Mouse (Mus musculus): ENCODE results near the gene Srgap2.

Gene Srgap2

DNA sequence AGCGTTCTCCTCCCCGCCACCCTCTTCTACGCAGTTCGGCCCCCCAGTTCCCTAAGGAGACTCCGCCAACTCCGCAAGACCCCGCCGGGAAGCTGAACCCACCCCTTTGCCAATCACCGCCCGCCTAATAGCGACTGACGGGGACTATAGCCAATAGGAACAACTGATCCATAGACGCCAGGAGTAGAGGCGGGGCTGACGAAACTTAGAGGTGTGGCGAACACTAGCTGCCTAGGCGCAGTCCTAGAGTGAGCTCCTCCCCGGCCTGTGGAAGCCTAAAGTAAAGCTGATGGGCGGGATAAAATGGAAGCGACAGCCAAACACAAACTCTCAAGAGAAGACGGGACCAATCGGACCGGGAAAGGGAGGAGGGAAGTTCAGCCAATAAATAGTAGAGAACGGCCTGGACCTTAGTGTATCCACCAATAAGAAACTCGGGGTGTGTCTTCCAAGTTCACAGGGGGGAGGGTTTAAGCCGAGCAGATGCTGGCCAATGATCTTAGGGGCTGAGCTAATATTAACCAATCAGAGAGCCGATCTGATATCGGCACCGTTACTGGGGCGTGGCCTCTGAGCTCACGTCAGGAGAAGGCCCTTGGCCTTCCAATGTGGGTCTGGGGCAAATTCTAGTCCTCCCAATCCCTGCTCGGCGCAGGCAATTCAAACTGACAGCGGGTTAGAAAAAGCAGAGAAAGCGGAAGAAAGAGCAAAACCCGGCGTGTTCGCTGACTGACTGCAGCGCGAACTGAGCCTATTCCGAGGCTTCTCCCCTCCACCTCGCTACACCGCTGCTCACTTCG is at the start of gene Srgap2, which contains the start of gene Fam72a:
TSS of gene Srgap2 (minus strand) at position 72 of the 800 bp plus-strand sequence.
TSS of gene Fam72a (plus strand) at position 623 of the 800 bp plus-strand sequence.
- peak; percentile 100 for DNase-seq

DNA sequence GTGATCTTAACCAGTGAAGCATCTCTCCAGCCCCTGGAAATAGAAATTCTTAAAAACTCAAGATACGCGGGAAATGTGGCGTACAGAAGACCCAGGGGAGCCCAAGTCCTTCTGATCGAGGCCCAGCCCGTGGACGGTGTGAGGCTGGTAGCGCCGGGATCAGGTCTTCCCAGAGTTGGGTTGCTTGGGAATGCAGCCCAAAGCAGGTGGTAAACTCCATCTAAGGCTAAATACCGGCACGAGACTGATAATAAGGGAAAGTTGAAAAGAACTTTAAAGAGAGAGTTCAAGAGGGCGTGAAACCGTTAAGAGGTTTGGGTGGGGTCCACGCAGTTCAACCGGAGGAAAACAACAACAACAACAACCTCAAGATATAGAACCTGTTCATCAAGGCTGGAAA is 46.6 kb upstream of the Srgap2 start:
- DNase-seq, result no peak

- no peak for DNase-seq
These were observed 43.2 kb upstream of the Srgap2 start for GRCm38 (mm10) chr1:131570391-131570790.

GRCm38 (mm10) chr1:131569721-131570120 is 42.6 kb upstream of the Srgap2 start:
- DNase-seq, result no peak

DNA sequence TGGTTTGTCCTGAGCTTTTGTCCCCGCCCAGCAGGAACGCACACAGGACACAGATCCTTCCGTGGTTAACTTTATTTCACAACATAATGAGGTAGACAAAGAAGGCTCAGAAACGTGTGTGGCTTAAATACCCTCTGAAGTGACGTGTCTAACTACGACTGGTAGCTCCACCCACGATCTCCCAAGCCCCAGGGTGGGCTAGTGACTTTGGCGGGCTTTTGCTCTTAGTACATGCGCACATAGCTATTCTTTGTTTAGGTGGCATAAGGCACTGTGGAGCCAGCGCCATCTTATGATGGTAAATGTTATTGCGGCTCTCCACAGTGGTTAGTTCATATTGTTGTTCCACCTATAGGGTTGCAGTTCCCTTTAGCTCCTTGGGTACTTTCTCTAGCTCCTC is 38.9 kb upstream of the Srgap2 start:
- peak; percentile 41 for DNase-seq

DNA sequence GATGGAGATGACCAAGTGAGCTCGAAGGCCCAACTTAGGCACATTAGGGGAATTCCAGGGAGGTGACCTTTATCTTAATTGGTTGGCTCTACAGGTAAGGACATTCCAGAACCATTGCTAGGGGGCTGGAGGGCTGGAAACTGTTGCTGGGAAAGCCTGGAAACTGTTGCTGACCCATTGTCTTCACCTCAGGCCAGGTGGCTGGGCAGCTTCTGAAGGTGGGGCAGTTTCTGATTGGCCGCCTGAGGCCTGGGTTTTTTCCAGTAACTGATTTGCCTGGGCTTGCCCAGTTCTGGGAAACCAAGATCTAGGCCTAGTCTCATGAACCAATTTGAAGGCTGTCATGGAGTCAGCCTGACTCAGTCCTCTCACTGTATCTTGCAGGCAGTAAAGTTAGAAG is 34.9 kb upstream of the Srgap2 start:
- no peak for DNase-seq

DNA sequence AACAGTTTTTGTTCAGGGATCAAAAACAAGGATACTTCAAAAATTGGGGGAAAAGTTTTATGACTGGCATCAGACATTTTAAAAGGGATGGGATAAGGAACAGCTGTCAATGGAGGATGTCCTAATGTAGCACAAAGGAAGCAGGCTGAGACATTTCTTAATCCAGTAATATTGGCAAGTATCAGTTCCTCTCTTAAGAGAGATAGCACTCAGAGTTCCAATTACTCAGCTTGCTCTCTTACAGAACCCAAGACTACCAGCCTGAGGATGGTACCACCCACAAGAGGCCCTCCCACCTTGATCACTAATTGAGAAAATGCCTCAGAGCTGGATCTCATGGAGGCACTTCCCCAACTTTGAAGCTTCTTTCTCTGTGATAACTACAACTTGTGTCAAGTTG is 33.3 kb upstream of the Srgap2 start:
- DNase-seq, result no peak

- DNase-seq, result peak; percentile 93
These were observed 28.1 kb upstream of the Srgap2 start for GRCm38 (mm10) chr1:131555042-131555812.

GRCm38 (mm10) chr1:131553428-131553827 is 26.3 kb upstream of the Srgap2 start:
- DNase-seq, result peak; percentile 14

GRCm38 (mm10) chr1:131551956-131552355 is 24.8 kb upstream of the Srgap2 start:
- peak; percentile 29 for DNase-seq

DNA sequence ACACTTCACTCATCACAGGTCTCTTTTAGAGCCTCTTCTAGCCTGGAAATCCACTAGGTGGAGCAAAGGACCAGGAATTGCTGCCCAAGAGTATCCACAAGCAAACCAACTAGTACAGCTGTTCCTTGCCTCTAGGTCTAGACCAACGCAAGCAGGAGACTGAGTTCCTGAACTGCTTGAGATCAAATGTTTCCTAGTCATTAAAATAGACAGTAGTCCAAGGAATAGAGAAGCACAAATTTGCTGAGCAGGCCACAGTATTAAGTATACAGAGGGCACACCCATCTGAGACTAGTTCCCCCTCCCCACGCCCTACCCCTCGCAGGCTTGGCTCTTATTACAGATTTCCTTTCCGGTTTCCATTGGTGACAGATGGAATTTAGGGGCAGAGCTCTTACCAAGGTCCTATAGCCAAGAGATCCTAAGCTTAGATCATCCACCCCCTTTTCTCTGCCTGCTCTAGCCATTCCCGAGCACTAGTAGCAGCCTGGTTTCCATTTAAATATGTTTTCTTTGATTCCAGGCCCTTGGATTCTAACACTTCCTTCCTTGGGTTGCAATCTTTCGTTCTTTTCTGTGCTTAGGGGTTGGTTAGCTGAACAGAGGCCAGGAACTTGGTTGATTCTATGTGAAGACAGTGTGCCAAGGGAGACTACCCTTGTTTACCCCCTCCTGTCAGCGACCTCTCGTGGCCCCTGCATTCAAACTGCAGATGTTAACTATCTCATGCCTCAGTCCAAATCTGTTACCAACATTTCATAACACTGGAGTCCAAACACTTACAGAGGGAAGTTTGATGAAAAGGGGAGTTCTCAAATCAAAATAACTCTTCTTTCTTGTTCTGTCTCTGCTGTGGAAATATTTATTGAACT is 21.6 kb upstream of the Srgap2 start:
- peak; percentile 61 for DNase-seq

- DNase-seq, result peak; percentile 35
These were observed 19.9 kb upstream of the Srgap2 start for GRCm38 (mm10) chr1:131546798-131547690.

DNA sequence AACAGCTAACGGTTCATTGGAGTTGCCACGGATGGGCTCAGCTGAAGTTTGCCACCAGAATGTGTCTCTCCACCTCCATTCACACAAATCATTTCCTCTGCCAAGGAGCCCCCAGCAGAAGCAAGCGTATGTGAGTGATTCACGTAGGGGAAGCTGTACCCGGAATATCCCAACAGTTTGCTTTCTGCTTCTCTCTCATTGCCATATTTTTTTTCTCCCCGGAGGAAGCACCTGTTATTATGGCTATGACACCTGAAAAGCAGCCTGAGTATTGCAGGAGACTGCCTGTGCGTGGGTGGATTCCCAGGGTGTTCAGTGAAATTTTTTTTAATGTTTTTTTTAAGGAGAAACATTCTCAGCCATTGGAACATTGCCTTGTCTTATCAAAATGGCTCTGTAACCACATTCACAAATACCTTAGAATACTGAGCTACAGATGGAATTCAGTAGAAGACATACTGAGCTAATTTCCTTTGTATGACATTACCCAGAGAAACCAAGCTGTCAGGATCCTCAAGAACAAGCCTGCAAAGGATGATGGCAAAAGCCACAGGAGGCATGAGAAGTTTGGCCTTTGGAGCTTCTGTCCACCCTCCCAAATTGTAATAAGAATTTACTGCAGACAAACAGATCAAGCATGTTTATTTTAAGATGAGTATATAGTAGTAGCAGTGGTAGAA is 16.9 kb upstream of the Srgap2 start:
- peak; percentile 94 for DNase-seq

DNA sequence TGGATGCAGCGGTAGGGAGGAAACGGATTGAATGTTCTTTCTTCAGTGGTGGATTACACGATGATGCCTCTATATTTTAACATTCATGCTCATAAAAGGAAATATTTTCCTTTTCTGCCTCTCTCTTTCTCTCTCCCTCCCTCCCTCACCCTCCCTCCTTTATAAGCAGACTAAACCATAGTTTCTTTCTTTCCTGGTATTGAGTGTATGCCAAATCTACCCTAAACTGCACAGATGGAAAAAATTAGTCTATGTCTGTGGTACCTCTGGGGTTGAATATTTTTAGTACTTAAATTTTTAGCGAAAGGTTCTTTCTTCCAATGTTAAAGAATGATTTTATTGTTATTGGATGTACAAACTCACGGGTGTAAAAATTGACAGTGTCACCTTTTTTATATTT is 14.8 kb upstream of the Srgap2 start:
- no peak for DNase-seq

DNA sequence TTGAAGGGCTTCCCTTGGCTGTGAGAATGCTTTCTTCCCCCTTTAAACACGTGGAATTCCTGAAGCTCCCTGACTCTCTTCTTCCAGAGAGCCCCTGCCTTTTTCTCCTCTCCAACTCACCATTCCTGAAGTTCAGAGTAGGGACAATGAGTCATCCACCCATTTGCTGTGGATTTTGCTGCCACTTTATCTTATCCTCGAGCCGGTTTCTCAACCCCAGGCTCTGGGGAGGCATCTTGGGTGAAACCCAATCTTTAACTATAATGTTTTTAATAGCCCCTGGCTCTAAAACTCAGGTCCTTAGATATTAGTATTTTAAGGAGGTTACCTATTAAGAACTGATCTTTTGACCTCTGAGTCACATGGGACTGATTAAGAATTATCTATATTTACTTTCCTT is 14.3 kb upstream of the Srgap2 start:
- no peak for DNase-seq

- no peak for DNase-seq
These were observed 13.6 kb upstream of the Srgap2 start for GRCm38 (mm10) chr1:131540795-131541194.

DNA sequence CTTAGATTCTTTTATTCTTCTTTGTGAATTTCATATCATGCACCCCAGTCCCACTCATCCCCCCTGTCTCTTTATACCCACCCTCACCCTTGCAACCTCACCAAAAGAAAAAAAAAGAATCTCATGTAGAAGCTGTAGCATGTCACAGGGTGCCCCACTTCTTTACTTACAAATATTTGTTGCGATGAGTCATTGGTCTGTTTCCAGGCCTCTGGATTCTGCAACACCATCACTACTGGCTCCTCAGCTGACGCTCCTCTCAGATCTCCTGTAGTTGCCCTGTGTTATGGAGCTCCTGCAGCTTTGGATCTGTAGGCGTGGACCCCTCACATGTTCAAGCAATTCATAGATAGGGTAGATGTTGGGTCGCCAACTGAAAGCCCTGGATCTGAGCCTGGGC is 12.6 kb upstream of the Srgap2 start:
- DNase-seq, result no peak

- peak; percentile 58 for DNase-seq
These were observed 1.5 kb upstream of the Srgap2 start for GRCm38 (mm10) chr1:131528561-131529166.

- DNase-seq, result peak; percentile 69
These were observed 942 bp upstream of the Srgap2 start for GRCm38 (mm10) chr1:131528081-131528507.

- DNase-seq, result peak; percentile 84
These were observed 531 bp downstream of the Srgap2 start for GRCm38 (mm10) chr1:131526371-131527270.
